ENCODE assay signal across 9 mouse cellular contexts in genomic region chr7:141436523-141436892, GRCm38 (mm10). TPM values are rescaled to one million over a fixed set of nuclear protein-coding genes. Genes with fewer than 3 reads are reported as not detected.
DNase-seq lines count a peak whose midpoint lies in the region; ATAC-seq and TF ChIP-seq lines count a peak whose summit lies in the region.
"Had no signal": no experiment of that assay in that cellular context is flagged by ENCODE, and none has a peak within 500 bp of the region (broad histone marks: within the 10 kb centered on the region; RNA-seq: fewer than 3 reads in every experiment).

No protein-coding gene starts in this region.

- no peak for ATAC-seq in limb, embryonic 15.5 days (ENCODE audit: insufficient number of reproducible peaks, low FRiP score, low TSS enrichment, low read depth)
- no peak for ATAC-seq in stomach, embryonic 16.5 days (ENCODE audit: insufficient read depth, low FRiP score)

- peaks cover 40% of the 10 kb centered on the region for H3K4me1 ChIP-seq in cerebellum, adult 2 months (ENCODE audit: control insufficient read depth, insufficient read depth, low read length)
- H3K4me1 ChIP-seq in limb, embryonic 15.5 days: peaks cover 65% of the 10 kb centered on the region
- H3K4me1 ChIP-seq in stomach, embryonic 16.5 days (ENCODE audit: control insufficient read depth, insufficient read depth, low read length): peaks cover 30% of the 10 kb centered on the region

- H3K4me2 ChIP-seq in limb, embryonic 15.5 days: peak overlapping the region; percentile 82
- H3K4me2 ChIP-seq in stomach, embryonic 16.5 days (ENCODE audit: low read depth, low read length): peak overlapping the region; percentile 90

- TF ChIP-seq POLR2A in cerebellum, adult 2 months (IDR thresholded peaks at IDR 0.05; ENCODE audit: borderline replicate concordance, insufficient read depth, low read length): no peak

- WGBS in cerebellum, adult 2 months: 20% methylated on average over 2 of the region's 2 CpGs
- 66% methylated on average over 2 of the region's 2 CpGs for WGBS in limb, embryonic 15.5 days
- 63% methylated on average over 2 of the region's 2 CpGs for WGBS in stomach, embryonic 16.5 days

- H3K27ac ChIP-seq in cerebellum, adult 2 months (ENCODE audit: insufficient read depth, low read length): no peak overlapping the region; the same call in 1 of the 2 replicates
- no peak overlapping the region for H3K27ac ChIP-seq in limb, embryonic 15.5 days
- H3K27ac ChIP-seq in stomach, embryonic 16.5 days (ENCODE audit: low read length): no peak overlapping the region

- no peak for TF ChIP-seq CTCF in cerebellum, adult 2 months (IDR thresholded peaks at IDR 0.05; ENCODE audit: borderline replicate concordance, insufficient read depth, low read depth, low read length)

- no peaks in the 10 kb centered on the region for H3K9me3 ChIP-seq in limb, embryonic 15.5 days
- H3K9me3 ChIP-seq in stomach, embryonic 16.5 days (replicated peaks; ENCODE audit: control insufficient read depth, low read length): no peaks in the 10 kb centered on the region

- peak in 1 of 2 experiments; percentile 18 for DNase-seq in cerebellum, adult 2 months
- no peak for DNase-seq in cerebellum, postnatal 36 days
- DNase-seq in right cerebral cortex, postnatal 10 days (ENCODE audit: low spot score in 2 of 2): peak; percentile 24 to 35
- no peak for DNase-seq in right cerebral cortex, adult 2 months (ENCODE audit: low spot score in 2 of 2)
- DNase-seq in thymus, postnatal 0 days (ENCODE audit: low spot score): no peak
- no peak for DNase-seq in adrenal gland, postnatal 10 days
- DNase-seq: lung, postnatal 36 days had no signal

- H3K27me3 ChIP-seq in cerebellum, adult 2 months (ENCODE audit: control insufficient read depth, insufficient read depth, low read length): no peaks in the 10 kb centered on the region
- H3K27me3 ChIP-seq in limb, embryonic 15.5 days: no peaks in the 10 kb centered on the region
- H3K27me3 ChIP-seq in stomach, embryonic 16.5 days (ENCODE audit: control insufficient read depth, insufficient read depth, low read length): no peaks in the 10 kb centered on the region

- peak overlapping the region; percentile 98 for H3K4me3 ChIP-seq in cerebellum, adult 2 months (replicated peaks; ENCODE audit: insufficient read depth, low read depth, low read length)
- peak overlapping the region; percentile 67 for H3K4me3 ChIP-seq in limb, embryonic 15.5 days
- peak overlapping the region; percentile 70; the same call in 1 of the 2 replicates for H3K4me3 ChIP-seq in stomach, embryonic 16.5 days (replicated peaks; ENCODE audit: low read length)

- peaks cover 57% of the 10 kb centered on the region for H3K36me3 ChIP-seq in limb, embryonic 15.5 days
- H3K36me3 ChIP-seq in stomach, embryonic 16.5 days (ENCODE audit: control insufficient read depth, insufficient read depth, low read length): no peaks in the 10 kb centered on the region

- peak overlapping the region; percentile 69; the same call in 1 of the 2 replicates for H3K9ac ChIP-seq in limb, embryonic 15.5 days
- H3K9ac ChIP-seq in stomach, embryonic 16.5 days (ENCODE audit: low read length): peak overlapping the region; percentile 82

RNA-seq across cellular contexts. Expression of gene Slc25a22, which starts 1.2 kb away (rescaled TPM):
- 328 and 384 TPM in 2 replicates for polyA plus RNA-seq in cerebellum, adult 2 months (2012; rRNA removed)
- polyA plus RNA-seq in limb, embryonic 15.5 days (2015; fragmentation: Nextera tagmentation; extraction: Ambion mirVana): 28.8 and 29.5 TPM in 2 replicates
- polyA plus RNA-seq in stomach, embryonic 16.5 days (2015; fragmentation: Nextera tagmentation; extraction: Ambion mirVana): 29.4 and 32.3 TPM in 2 replicates
- polyA plus RNA-seq in thymus, postnatal 0 days (2015; fragmentation: Nextera tagmentation; extraction: Ambion mirVana): 19.0 and 19.1 TPM in 2 replicates
- total RNA-seq in adrenal gland, postnatal 10 days (2021): 10 to 100 TPM; 60.2 to 74.3 TPM

RNA-seq across cellular contexts. Expression of gene Cend1, which starts 7.2 kb away (rescaled TPM):
- polyA plus RNA-seq in cerebellum, adult 2 months (2012; rRNA removed): 375 and 402 TPM in 2 replicates
- polyA plus RNA-seq in limb, embryonic 15.5 days (2015; fragmentation: Nextera tagmentation; extraction: Ambion mirVana): 1.1 and 1.9 TPM in 2 replicates
- polyA plus RNA-seq in stomach, embryonic 16.5 days (2015; fragmentation: Nextera tagmentation; extraction: Ambion mirVana): 2.6 and 3.8 TPM in 2 replicates
- polyA plus RNA-seq in thymus, postnatal 0 days (2015; fragmentation: Nextera tagmentation; extraction: Ambion mirVana): 0.24 and 0.26 TPM in 2 replicates
- total RNA-seq in adrenal gland, postnatal 10 days (2021): 1 to 10 TPM; 2.5 to 6.4 TPM

RNA-seq across cellular contexts. Expression of gene Pidd1, which starts 7.3 kb away (rescaled TPM):
- polyA plus RNA-seq in cerebellum, adult 2 months (2012; rRNA removed): 3.2 and 4.4 TPM in 2 replicates
- 8.8 and 9.8 TPM in 2 replicates for polyA plus RNA-seq in limb, embryonic 15.5 days (2015; fragmentation: Nextera tagmentation; extraction: Ambion mirVana)
- polyA plus RNA-seq in stomach, embryonic 16.5 days (2015; fragmentation: Nextera tagmentation; extraction: Ambion mirVana): 7.6 and 8.2 TPM in 2 replicates
- 13.2 and 14.2 TPM in 2 replicates for polyA plus RNA-seq in thymus, postnatal 0 days (2015; fragmentation: Nextera tagmentation; extraction: Ambion mirVana)
- 1 to 10 TPM; 2.4 to 7.3 TPM for total RNA-seq in adrenal gland, postnatal 10 days (2021)

RNA-seq across cellular contexts. Expression of gene Rplp2, which starts 10.7 kb away (rescaled TPM):
- polyA plus RNA-seq in cerebellum, adult 2 months (2012; rRNA removed): 481 and 571 TPM in 2 replicates
- polyA plus RNA-seq in limb, embryonic 15.5 days (2015; fragmentation: Nextera tagmentation; extraction: Ambion mirVana): 1,100 and 1,341 TPM in 2 replicates
- 1,060 and 1,250 TPM in 2 replicates for polyA plus RNA-seq in stomach, embryonic 16.5 days (2015; fragmentation: Nextera tagmentation; extraction: Ambion mirVana)
- 2,028 and 2,062 TPM in 2 replicates for polyA plus RNA-seq in thymus, postnatal 0 days (2015; fragmentation: Nextera tagmentation; extraction: Ambion mirVana)
- total RNA-seq in adrenal gland, postnatal 10 days (2021): 1,000 to 10,000 TPM; 1,282 to 1,421 TPM

RNA-seq across cellular contexts. Expression of gene Pnpla2, which starts 18.5 kb away (rescaled TPM):
- 46.8 and 51.3 TPM in 2 replicates for polyA plus RNA-seq in cerebellum, adult 2 months (2012; rRNA removed)
- 16.9 and 23.6 TPM in 2 replicates for polyA plus RNA-seq in limb, embryonic 15.5 days (2015; fragmentation: Nextera tagmentation; extraction: Ambion mirVana)
- 34.0 and 38.5 TPM in 2 replicates for polyA plus RNA-seq in stomach, embryonic 16.5 days (2015; fragmentation: Nextera tagmentation; extraction: Ambion mirVana)
- 49.2 and 50.5 TPM in 2 replicates for polyA plus RNA-seq in thymus, postnatal 0 days (2015; fragmentation: Nextera tagmentation; extraction: Ambion mirVana)
- 1,000 to 10,000 TPM; 1,181 to 1,292 TPM for total RNA-seq in adrenal gland, postnatal 10 days (2021)

Comparison
In these comparisons a context has a peak if more than half of its experiments do, and no peak if none do; other contexts are left out.
1. DNase-seq: peak in right cerebral cortex, postnatal 10 days (2 of 2); none in cerebellum, postnatal 36 days (0 of 2), right cerebral cortex, adult 2 months (0 of 2), thymus, postnatal 0 days (single experiment) and adrenal gland, postnatal 10 days (single experiment).
2. RNA of gene Cend1, which starts 7.2 kb away (polyA plus RNA-seq): 375 to 402 TPM in cerebellum, adult 2 months; 2.6 to 3.8 TPM in stomach, embryonic 16.5 days, 1.1 to 1.9 TPM in limb, embryonic 15.5 days and 0.24 to 0.26 TPM in thymus, postnatal 0 days; every median in the first group is over 10 times any median in the second.
3. Peak in every context shown above with its lines, with median percentiles within 50 percentile points of each other: H3K4me3 ChIP-seq.